Mouse (Mus musculus) ES-Bruce4 (cell line): ENCODE results near the gene Calcb. TPM values are rescaled to one million over a fixed set of nuclear protein-coding genes. Genes with fewer than 3 reads are reported as not detected.
A peak's percentile ranks its signal among the peaks of the same experiment; 100 is the strongest.

Experiments used
- H3K27ac ChIP-seq: 2 replicates; pipeline ENCODE4 v1.5.1; 2012; ENCODE audit warnings: low read length, inconsistent platforms; ENCODE audit not compliant: insufficient read depth
- H3K27me3 ChIP-seq: 2 replicates; pipeline ENCODE4 v1.6.1; 2012; ENCODE audit warnings: mild to moderate bottlenecking, low read length, inconsistent platforms; ENCODE audit not compliant: control insufficient read depth, poor library complexity, insufficient read depth, severe bottlenecking
- H3K36me3 ChIP-seq: 2 replicates; pipeline ENCODE4 v1.6.1; 2012; ENCODE audit warnings: inconsistent platforms, mild to moderate bottlenecking, low read length, moderate library complexity; ENCODE audit not compliant: control insufficient read depth, poor library complexity, insufficient read depth, severe bottlenecking
- H3K4me1 ChIP-seq: one replicate; pipeline ENCODE4 v1.8.1; 2011; ENCODE audit warnings: low read length; ENCODE audit not compliant: control insufficient read depth, insufficient read depth
- H3K4me3 ChIP-seq: 2 replicates; pipeline ENCODE4 v1.5.1; 2011; ENCODE audit warnings: low read depth, mild to moderate bottlenecking, low read length
- H3K9ac ChIP-seq: 2 replicates; pipeline ENCODE4 v1.6.1; 2012; ENCODE audit warnings: low read depth, mild to moderate bottlenecking, inconsistent platforms; ENCODE audit not compliant: poor library complexity, severe bottlenecking
- H3K9me3 ChIP-seq: replicated peaks from 2 replicates; pipeline ENCODE4 v1.6.1; 2012; ENCODE audit warnings: mild to moderate bottlenecking, low read length, inconsistent platforms; ENCODE audit not compliant: control insufficient read depth, poor library complexity, insufficient read depth, severe bottlenecking
- CTCF ChIP-seq: IDR thresholded peaks from one replicate; pipeline ENCODE4 v1.8.1; 2011; ENCODE audit warnings: low read depth, low read length
- EP300 ChIP-seq: IDR thresholded peaks from 2 replicates; pipeline ENCODE4 v1.6.1; 2011; ENCODE audit warnings: low read depth, low read length; ENCODE audit not compliant: insufficient read depth
- POLR2A ChIP-seq: IDR thresholded peaks from one replicate; pipeline ENCODE4 v1.8.1; 2011; ENCODE audit warnings: low read length; ENCODE audit not compliant: insufficient read depth
- polyA plus RNA-seq: library from polyadenylated mRNA; stranded (reverse); fragments of >200 nt; gene quantifications from 2 replicates; pipeline ENCODE4 v1.2.4, GENCODE M21; 2011; ENCODE audit warnings: low read depth; ENCODE audit not compliant: missing spikeins, insufficient read depth, insufficient read length

The Calcb gene
- polyA plus RNA-seq: not detected in 2 replicates

GRCm38 (mm10) chr7:114718300-114718699 lies at the start of gene Calcb:
Gene Calcb, plus strand, starts transcription at chr7:114718643.
- Histone ChIP-seq H3K9ac (no peak within 1 kb of the TSS), H3K4me1 (no peaks in the 10 kb centered on the region), H3K36me3 (no peaks in the 10 kb centered on the region), H3K9me3 (no peaks in the 10 kb centered on the region), H3K27me3 (no peaks in the 10 kb centered on the region), H3K4me3 (no peak within 1 kb of the TSS), H3K27ac (no peak within 1 kb of the TSS)
- no peak for TF ChIP-seq EP300
- no peak for TF ChIP-seq POLR2A
- TF ChIP-seq CTCF: no peak

- Histone ChIP-seq H3K9ac (no peak overlapping the region), H3K9me3 (no peaks in the 10 kb centered on the region), H3K4me3 (no peak overlapping the region), H3K4me1 (no peaks in the 10 kb centered on the region), H3K27ac (no peak overlapping the region), H3K36me3 (no peaks in the 10 kb centered on the region), H3K27me3 (no peaks in the 10 kb centered on the region)
- TF ChIP-seq EP300 (no peak), CTCF (no peak), POLR2A (no peak)
Measured at GRCm38 (mm10) chr7:114671405-114671804, 47.0 kb upstream of the Calcb start.

- H3K9ac ChIP-seq: no peak overlapping the region
- TF ChIP-seq POLR2A (no peak), CTCF (peak; percentile 5)
- no peaks in the 10 kb centered on the region for H3K9me3 ChIP-seq
- H3K36me3 ChIP-seq: no peaks in the 10 kb centered on the region
- H3K4me1 ChIP-seq: no peaks in the 10 kb centered on the region
- no peak overlapping the region for H3K4me3 ChIP-seq
- no peaks in the 10 kb centered on the region for H3K27me3 ChIP-seq
- H3K27ac ChIP-seq: no peak overlapping the region
Measured at GRCm38 (mm10) chr7:114672697-114673096, 45.7 kb upstream of the Calcb start.

- no peaks in the 10 kb centered on the region for H3K36me3 ChIP-seq
- no peak overlapping the region for H3K4me3 ChIP-seq
- no peaks in the 10 kb centered on the region for H3K27me3 ChIP-seq
- no peaks in the 10 kb centered on the region for H3K4me1 ChIP-seq
- TF ChIP-seq POLR2A (no peak), EP300 (no peak), CTCF (no peak)
- no peaks in the 10 kb centered on the region for H3K9me3 ChIP-seq
- no peak overlapping the region for H3K27ac ChIP-seq
- no peak overlapping the region for H3K9ac ChIP-seq
Measured at GRCm38 (mm10) chr7:114692339-114692738, 26.1 kb upstream of the Calcb start.

GRCm38 (mm10) chr7:114700871-114701270 lies 17.6 kb upstream of the Calcb start:
- Histone ChIP-seq H3K4me1 (no peaks in the 10 kb centered on the region), H3K36me3 (no peaks in the 10 kb centered on the region), H3K9me3 (no peaks in the 10 kb centered on the region), H3K27ac (no peak overlapping the region), H3K27me3 (no peaks in the 10 kb centered on the region), H3K9ac (no peak overlapping the region), H3K4me3 (no peak overlapping the region)
- no peak for TF ChIP-seq POLR2A
- no peak for TF ChIP-seq EP300
- TF ChIP-seq CTCF: no peak

GRCm38 (mm10) chr7:114706716-114707115 lies 11.7 kb upstream of the Calcb start:
- TF ChIP-seq POLR2A (no peak), CTCF (no peak), EP300 (no peak)
- no peak overlapping the region for H3K4me3 ChIP-seq

More at GRCm38 (mm10) chr7:114706716-114707115, 11.7 kb upstream of the Calcb start:
- Histone ChIP-seq H3K4me1 (no peaks in the 10 kb centered on the region), H3K9me3 (no peaks in the 10 kb centered on the region), H3K27me3 (no peaks in the 10 kb centered on the region), H3K9ac (no peak overlapping the region), H3K27ac (no peak overlapping the region), H3K36me3 (no peaks in the 10 kb centered on the region)
